21 mouse cellular contexts compared by ENCODE assay signal in genomic region chr1:63140231-63140630, GRCm38 (mm10).
"Had no signal": no experiment of that assay in that cellular context is flagged by ENCODE, and none has a peak within 500 bp of the region (broad histone marks: within the 10 kb centered on the region; RNA-seq: fewer than 3 reads in every experiment).

No protein-coding gene starts in this region.

- H3K27me3 ChIP-seq: lung, embryonic 15.5 days; midbrain, embryonic 12.5 days; neural tube, embryonic 13.5 days; neural tube, embryonic 15.5 days had no signal

- H3K4me3 ChIP-seq: lung, embryonic 15.5 days; midbrain, embryonic 10.5 days; midbrain, embryonic 12.5 days; myocyte; neural tube, embryonic 13.5 days; neural tube, embryonic 15.5 days had no signal

- H3K27ac ChIP-seq: lung, embryonic 15.5 days; macrophage; midbrain, embryonic 10.5 days; midbrain, embryonic 12.5 days; neural tube, embryonic 13.5 days; neural tube, embryonic 15.5 days had no signal

- DNase-seq: liver, postnatal 0 days; lung, adult 2 months; lung, postnatal 14 days; lung, postnatal 36 days; midbrain, embryonic 14.5 days; retina, postnatal 1 day; right cerebral cortex, adult 18-20 months; right cerebral cortex, postnatal 25 days; right cerebral cortex, postnatal 4 days; spleen, adult 18-20 months; thymus, adult 18-20 months; thymus, postnatal 14 days; thymus, postnatal 36 days had no signal

- H3K9ac ChIP-seq: liver, postnatal 0 days; lung, embryonic 15.5 days; midbrain, embryonic 12.5 days; neural tube, embryonic 13.5 days; neural tube, embryonic 15.5 days had no signal

- H3K4me1 ChIP-seq: lung, embryonic 15.5 days; midbrain, embryonic 12.5 days; neural tube, embryonic 13.5 days; neural tube, embryonic 15.5 days had no signal

- ATAC-seq: liver, postnatal 0 days; lung, postnatal 0 days had no signal

- H3K9me3 ChIP-seq: lung, embryonic 15.5 days; midbrain, embryonic 10.5 days; midbrain, embryonic 12.5 days; neural tube, embryonic 13.5 days; neural tube, embryonic 15.5 days had no signal

- H3K4me2 ChIP-seq: lung, embryonic 15.5 days; midbrain, embryonic 12.5 days; neural tube, embryonic 13.5 days; neural tube, embryonic 15.5 days had no signal
